Mouse (Mus musculus): Measurements from ENCODE around the gene Ubd. TPM values are rescaled to one million over a fixed set of nuclear protein-coding genes. Genes with fewer than 3 reads are reported as not detected.

Gene Ubd
- polyA plus RNA-seq (2012; rRNA removed): 1.1 and 1.5 TPM in 2 replicates

- H3K4me3 ChIP-seq (ENCODE audit: extremely low read depth, insufficient read depth, insufficient read length): no peak within 1 kb of the TSS
- H3K27ac ChIP-seq (ENCODE audit: insufficient read depth, low read length): no peak within 1 kb of the TSS
- TF ChIP-seq POLR2A (IDR thresholded peaks at IDR 0.05; ENCODE audit: low read depth, low read length) (no peak), CTCF (IDR thresholded peaks at IDR 0.05; ENCODE audit: extremely low read depth, insufficient read depth, insufficient read length, insufficient replicate concordance) (no peak)
- H3K36me3 ChIP-seq (ENCODE audit: control insufficient read depth, insufficient read depth, low read length): no peaks in the 10 kb centered on the region
- H3K4me1 ChIP-seq (ENCODE audit: control insufficient read depth, insufficient read depth, insufficient read length): no peaks in the 10 kb centered on the region
- no peak for DNase-seq (ENCODE audit: low read depth in 1 of 2, low spot score in 2 of 2)
- WGBS: 85% methylated on average over 2 of the region's 2 CpGs
- H3K27me3 ChIP-seq (ENCODE audit: control insufficient read depth, insufficient read depth, low read length): peaks cover 4% of the 10 kb centered on the region
These were observed at the start of gene Ubd for GRCm38 (mm10) chr17:37193656-37194055. Gene Ubd (plus strand): TSS chr17:37193892.

GRCm38 (mm10) chr17:37161394-37161793, 32.3 kb upstream of the Ubd start, which contains the start of gene Olfr93:
Gene Olfr93 (minus strand): TSS chr17:37161494.
- H3K36me3 ChIP-seq (ENCODE audit: control insufficient read depth, insufficient read depth, low read length): no peaks in the 10 kb centered on the region
- no peak within 1 kb of the TSS for H3K27ac ChIP-seq (ENCODE audit: insufficient read depth, low read length)
- no peak for TF ChIP-seq POLR2A (IDR thresholded peaks at IDR 0.05; ENCODE audit: low read depth, low read length)
- no peak for TF ChIP-seq CTCF (IDR thresholded peaks at IDR 0.05; ENCODE audit: extremely low read depth, insufficient read depth, insufficient read length, insufficient replicate concordance)
- no peak within 1 kb of the TSS for H3K4me3 ChIP-seq (ENCODE audit: extremely low read depth, insufficient read depth, insufficient read length)
- H3K4me1 ChIP-seq (ENCODE audit: control insufficient read depth, insufficient read depth, insufficient read length): no peaks in the 10 kb centered on the region
- H3K27me3 ChIP-seq (ENCODE audit: control insufficient read depth, insufficient read depth, low read length): no peaks in the 10 kb centered on the region
- no peak for DNase-seq (ENCODE audit: low read depth in 1 of 2, low spot score in 2 of 2)

- WGBS: 24% methylated on average over 6 of the region's 6 CpGs
- H3K27ac ChIP-seq (ENCODE audit: insufficient read depth, low read length): no peak overlapping the region
- TF ChIP-seq CTCF (IDR thresholded peaks at IDR 0.05; ENCODE audit: extremely low read depth, insufficient read depth, insufficient read length, insufficient replicate concordance) (no peak), POLR2A (IDR thresholded peaks at IDR 0.05; ENCODE audit: low read depth, low read length) (no peak)
- no peak overlapping the region for H3K4me3 ChIP-seq (ENCODE audit: extremely low read depth, insufficient read depth, insufficient read length)
- no peaks in the 10 kb centered on the region for H3K27me3 ChIP-seq (ENCODE audit: control insufficient read depth, insufficient read depth, low read length)
- no peak for DNase-seq (ENCODE audit: low read depth in 1 of 2, low spot score in 2 of 2)
- no peaks in the 10 kb centered on the region for H3K36me3 ChIP-seq (ENCODE audit: control insufficient read depth, insufficient read depth, low read length)
- H3K4me1 ChIP-seq (ENCODE audit: control insufficient read depth, insufficient read depth, insufficient read length): no peaks in the 10 kb centered on the region
These were observed 8.2 kb upstream of the Ubd start for GRCm38 (mm10) chr17:37185474-37185873.

GRCm38 (mm10) chr17:37190711-37191110, 3.0 kb upstream of the Ubd start:
- H3K27me3 ChIP-seq (ENCODE audit: control insufficient read depth, insufficient read depth, low read length): no peaks in the 10 kb centered on the region
- H3K4me1 ChIP-seq (ENCODE audit: control insufficient read depth, insufficient read depth, insufficient read length): no peaks in the 10 kb centered on the region
- no peak for TF ChIP-seq CTCF (IDR thresholded peaks at IDR 0.05; ENCODE audit: extremely low read depth, insufficient read depth, insufficient read length, insufficient replicate concordance)
- no peak for TF ChIP-seq POLR2A (IDR thresholded peaks at IDR 0.05; ENCODE audit: low read depth, low read length)
- DNase-seq (ENCODE audit: low read depth in 1 of 2, low spot score in 2 of 2): no peak
- H3K4me3 ChIP-seq (ENCODE audit: extremely low read depth, insufficient read depth, insufficient read length): no peak overlapping the region
- WGBS: 77% methylated on average over 2 of the region's 2 CpGs
- H3K36me3 ChIP-seq (ENCODE audit: control insufficient read depth, insufficient read depth, low read length): no peaks in the 10 kb centered on the region
- no peak overlapping the region for H3K27ac ChIP-seq (ENCODE audit: insufficient read depth, low read length)

GRCm38 (mm10) chr17:37193032-37193431, 660 bp upstream of the Ubd start:
- Histone ChIP-seq H3K27ac (ENCODE audit: insufficient read depth, low read length) (no peak overlapping the region), H3K4me3 (ENCODE audit: extremely low read depth, insufficient read depth, insufficient read length) (no peak overlapping the region), H3K36me3 (ENCODE audit: control insufficient read depth, insufficient read depth, low read length) (no peaks in the 10 kb centered on the region), H3K27me3 (ENCODE audit: control insufficient read depth, insufficient read depth, low read length) (peaks cover 4% of the 10 kb centered on the region), H3K4me1 (ENCODE audit: control insufficient read depth, insufficient read depth, insufficient read length) (no peaks in the 10 kb centered on the region)
- TF ChIP-seq CTCF (IDR thresholded peaks at IDR 0.05; ENCODE audit: extremely low read depth, insufficient read depth, insufficient read length, insufficient replicate concordance) (no peak), POLR2A (IDR thresholded peaks at IDR 0.05; ENCODE audit: low read depth, low read length) (no peak)
- no peak for DNase-seq (ENCODE audit: low read depth in 1 of 2, low spot score in 2 of 2)

- H3K27ac ChIP-seq (ENCODE audit: insufficient read depth, low read length): no peak overlapping the region
- H3K4me3 ChIP-seq (ENCODE audit: extremely low read depth, insufficient read depth, insufficient read length): no peak overlapping the region
- WGBS: 87% methylated on average over 5 of the region's 5 CpGs
- no peaks in the 10 kb centered on the region for H3K4me1 ChIP-seq (ENCODE audit: control insufficient read depth, insufficient read depth, insufficient read length)
- peaks cover 4% of the 10 kb centered on the region for H3K27me3 ChIP-seq (ENCODE audit: control insufficient read depth, insufficient read depth, low read length)
- no peaks in the 10 kb centered on the region for H3K36me3 ChIP-seq (ENCODE audit: control insufficient read depth, insufficient read depth, low read length)
- no peak for DNase-seq (ENCODE audit: low read depth in 1 of 2, low spot score in 2 of 2)
- no peak for TF ChIP-seq CTCF (IDR thresholded peaks at IDR 0.05; ENCODE audit: extremely low read depth, insufficient read depth, insufficient read length, insufficient replicate concordance)
- no peak for TF ChIP-seq POLR2A (IDR thresholded peaks at IDR 0.05; ENCODE audit: low read depth, low read length)
These were observed 1.1 kb downstream of the Ubd start for GRCm38 (mm10) chr17:37194782-37195181.

GRCm38 (mm10) chr17:37196845-37197724, 3.4 kb downstream of the Ubd start:
- Histone ChIP-seq H3K27me3 (ENCODE audit: control insufficient read depth, insufficient read depth, low read length) (peaks cover 4% of the 10 kb centered on the region), H3K4me1 (ENCODE audit: control insufficient read depth, insufficient read depth, insufficient read length) (no peaks in the 10 kb centered on the region), H3K4me3 (ENCODE audit: extremely low read depth, insufficient read depth, insufficient read length) (peak overlapping the region; percentile 15; the same call in 1 of the 2 replicates), H3K36me3 (ENCODE audit: control insufficient read depth, insufficient read depth, low read length) (no peaks in the 10 kb centered on the region), H3K27ac (ENCODE audit: insufficient read depth, low read length) (no peak overlapping the region)
- TF ChIP-seq CTCF (IDR thresholded peaks at IDR 0.05; ENCODE audit: extremely low read depth, insufficient read depth, insufficient read length, insufficient replicate concordance) (no peak), POLR2A (IDR thresholded peaks at IDR 0.05; ENCODE audit: low read depth, low read length) (no peak)
- 4% methylated on average over 77 of the region's 77 CpGs for WGBS
- DNase-seq (ENCODE audit: low read depth in 1 of 2, low spot score in 2 of 2): no peak

All from spleen, adult 2 months (tissue).